Mouse (Mus musculus): ENCODE measurements around the gene Tbc1d24. TPM values are rescaled to one million over a fixed set of nuclear protein-coding genes. Genes with fewer than 3 reads are reported as not detected.

Gene Tbc1d24
- polyA plus RNA-seq, 1 experiment from 2014 or later = 7.0 TPM

GRCm38 (mm10) chr17:24243311-24243969, 38.1 kb upstream of the Tbc1d24 start:
- H3K4me2 ChIP-seq = no peak overlapping the region
- H3K4me1 ChIP-seq (ENCODE audit: insufficient read depth) = no peaks in the 10 kb centered on the region
- peaks cover 11% of the 10 kb centered on the region for H3K9me3 ChIP-seq (ENCODE audit: low read depth, low read length)
- H3K36me3 ChIP-seq (ENCODE audit: insufficient read depth) = peaks cover 92% of the 10 kb centered on the region
- no peak for ATAC-seq (ENCODE audit: insufficient read depth)
- WGBS = 84% methylated on average over 4 of the region's 4 CpGs
- DNase-seq = peak; percentile 63
- peak; percentile 72 for TF ChIP-seq CTCF (IDR thresholded peaks at IDR 0.05; ENCODE audit: low read depth)
- H3K4me3 ChIP-seq (ENCODE audit: low read depth, low read length) = no peak overlapping the region
- H3K27ac ChIP-seq (ENCODE audit: low read depth) = no peak overlapping the region
- no peak overlapping the region for H3K9ac ChIP-seq
- H3K27me3 ChIP-seq (ENCODE audit: insufficient read depth, low read length) = no peaks in the 10 kb centered on the region

- H3K9ac ChIP-seq = no peak overlapping the region
- ATAC-seq (ENCODE audit: insufficient read depth) (no peak), DNase-seq (no peak)
- H3K9me3 ChIP-seq (ENCODE audit: low read depth, low read length) = no peaks in the 10 kb centered on the region
- no peaks in the 10 kb centered on the region for H3K4me1 ChIP-seq (ENCODE audit: insufficient read depth)
- H3K27me3 ChIP-seq (ENCODE audit: insufficient read depth, low read length) = no peaks in the 10 kb centered on the region
- no peak for TF ChIP-seq CTCF (IDR thresholded peaks at IDR 0.05; ENCODE audit: low read depth)
- no peak overlapping the region for H3K4me3 ChIP-seq (ENCODE audit: low read depth, low read length)
- H3K27ac ChIP-seq (ENCODE audit: low read depth) = no peak overlapping the region
- H3K36me3 ChIP-seq (ENCODE audit: insufficient read depth) = peaks cover 99% of the 10 kb centered on the region
- H3K4me2 ChIP-seq = no peak overlapping the region
- WGBS = 94% methylated on average over 7 of the region's 7 CpGs
Observed at GRCm38 (mm10) chr17:24236921-24237320, 31.6 kb upstream of the Tbc1d24 start.

GRCm38 (mm10) chr17:24236479-24236878, 31.1 kb upstream of the Tbc1d24 start:
- Histone ChIP-seq H3K36me3 (ENCODE audit: insufficient read depth) (peaks cover 98% of the 10 kb centered on the region), H3K4me3 (ENCODE audit: low read depth, low read length) (no peak overlapping the region), H3K9me3 (ENCODE audit: low read depth, low read length) (no peaks in the 10 kb centered on the region), H3K9ac (no peak overlapping the region), H3K4me1 (ENCODE audit: insufficient read depth) (no peaks in the 10 kb centered on the region), H3K27me3 (ENCODE audit: insufficient read depth, low read length) (no peaks in the 10 kb centered on the region), H3K27ac (ENCODE audit: low read depth) (no peak overlapping the region), H3K4me2 (no peak overlapping the region)
- WGBS = 100% methylated on average over 1 of the region's 1 CpGs
- no peak for TF ChIP-seq CTCF (IDR thresholded peaks at IDR 0.05; ENCODE audit: low read depth)
- DNase-seq (no peak), ATAC-seq (ENCODE audit: insufficient read depth) (no peak)

GRCm38 (mm10) chr17:24227941-24228340, 22.6 kb upstream of the Tbc1d24 start:
- no peaks in the 10 kb centered on the region for H3K4me1 ChIP-seq (ENCODE audit: insufficient read depth)
- WGBS = 89% methylated on average over 7 of the region's 7 CpGs
- H3K27ac ChIP-seq (ENCODE audit: low read depth) = no peak overlapping the region
- H3K36me3 ChIP-seq (ENCODE audit: insufficient read depth) = peaks cover 98% of the 10 kb centered on the region
- H3K4me3 ChIP-seq (ENCODE audit: low read depth, low read length) = no peak overlapping the region
- H3K9me3 ChIP-seq (ENCODE audit: low read depth, low read length) = no peaks in the 10 kb centered on the region
- H3K27me3 ChIP-seq (ENCODE audit: insufficient read depth, low read length) = no peaks in the 10 kb centered on the region
- no peak for DNase-seq
- no peak overlapping the region for H3K9ac ChIP-seq
- ATAC-seq (ENCODE audit: insufficient read depth) = no peak
- no peak overlapping the region for H3K4me2 ChIP-seq
- TF ChIP-seq CTCF (IDR thresholded peaks at IDR 0.05; ENCODE audit: low read depth) = no peak

- TF ChIP-seq CTCF (IDR thresholded peaks at IDR 0.05; ENCODE audit: low read depth) = no peak
Observed at GRCm38 (mm10) chr17:24226721-24227120, 21.4 kb upstream of the Tbc1d24 start.

GRCm38 (mm10) chr17:24225851-24226250, 20.5 kb upstream of the Tbc1d24 start:
- Histone ChIP-seq H3K4me2 (no peak overlapping the region), H3K27ac (ENCODE audit: low read depth) (no peak overlapping the region), H3K36me3 (ENCODE audit: insufficient read depth) (peaks cover 87% of the 10 kb centered on the region), H3K4me3 (ENCODE audit: low read depth, low read length) (no peak overlapping the region), H3K4me1 (ENCODE audit: insufficient read depth) (no peaks in the 10 kb centered on the region), H3K9ac (no peak overlapping the region), H3K27me3 (ENCODE audit: insufficient read depth, low read length) (no peaks in the 10 kb centered on the region), H3K9me3 (ENCODE audit: low read depth, low read length) (no peaks in the 10 kb centered on the region)
- DNase-seq (no peak), ATAC-seq (ENCODE audit: insufficient read depth) (no peak)
- WGBS = 91% methylated on average over 5 of the region's 5 CpGs
- no peak for TF ChIP-seq CTCF (IDR thresholded peaks at IDR 0.05; ENCODE audit: low read depth)

More at GRCm38 (mm10) chr17:24226721-24227120, 21.4 kb upstream of the Tbc1d24 start:
- no peak overlapping the region for H3K27ac ChIP-seq (ENCODE audit: low read depth)
- no peaks in the 10 kb centered on the region for H3K4me1 ChIP-seq (ENCODE audit: insufficient read depth)
- no peak overlapping the region for H3K9ac ChIP-seq
- 88% methylated on average over 8 of the region's 8 CpGs for WGBS
- H3K4me2 ChIP-seq = no peak overlapping the region
- no peaks in the 10 kb centered on the region for H3K27me3 ChIP-seq (ENCODE audit: insufficient read depth, low read length)
- DNase-seq (no peak), ATAC-seq (ENCODE audit: insufficient read depth) (no peak)
- H3K4me3 ChIP-seq (ENCODE audit: low read depth, low read length) = no peak overlapping the region
- peaks cover 95% of the 10 kb centered on the region for H3K36me3 ChIP-seq (ENCODE audit: insufficient read depth)
- no peaks in the 10 kb centered on the region for H3K9me3 ChIP-seq (ENCODE audit: low read depth, low read length)

- no peak overlapping the region for H3K4me3 ChIP-seq (ENCODE audit: low read depth, low read length)
- peaks cover 2% of the 10 kb centered on the region; the same call in 1 of the 2 replicates for H3K4me1 ChIP-seq (ENCODE audit: insufficient read depth)
- H3K9ac ChIP-seq = no peak overlapping the region
- TF ChIP-seq CTCF (IDR thresholded peaks at IDR 0.05; ENCODE audit: low read depth) = no peak
- no peak for DNase-seq
- no peak for ATAC-seq (ENCODE audit: insufficient read depth)
- H3K27ac ChIP-seq (ENCODE audit: low read depth) = no peak overlapping the region
- no peaks in the 10 kb centered on the region for H3K27me3 ChIP-seq (ENCODE audit: insufficient read depth, low read length)
- H3K36me3 ChIP-seq (ENCODE audit: insufficient read depth) = peaks cover 76% of the 10 kb centered on the region
- 86% methylated on average over 10 of the region's 10 CpGs for WGBS
- H3K9me3 ChIP-seq (ENCODE audit: low read depth, low read length) = no peaks in the 10 kb centered on the region
- no peak overlapping the region for H3K4me2 ChIP-seq
Observed at GRCm38 (mm10) chr17:24224741-24225140, 19.4 kb upstream of the Tbc1d24 start.

Data from lung, embryonic 14.5 days (tissue).